Mouse (Mus musculus) embryo, embryonic 10.5 days (tissue): Measurements from ENCODE around the gene Zfyve21.
A peak's percentile ranks its signal among the peaks of the same experiment; 100 is the strongest.

Experiments
- DNase-seq: peaks from one replicate; pipeline ENCODE4 v3.0.0-alpha.2; 2015; ENCODE audit warnings: low spot score

Gene Zfyve21

GRCm38 (mm10) chr12:111800459-111801183 is 13.3 kb upstream of the Zfyve21 start:
- no peak for DNase-seq

- DNase-seq, result no peak
Observed at GRCm38 (mm10) chr12:111803538-111803937, 10.4 kb upstream of the Zfyve21 start.

GRCm38 (mm10) chr12:111808775-111809174 is 5.2 kb upstream of the Zfyve21 start:
- no peak for DNase-seq

GRCm38 (mm10) chr12:111809762-111810161 is 4.2 kb upstream of the Zfyve21 start:
- peak; percentile 79 for DNase-seq

GRCm38 (mm10) chr12:111812075-111812474 is 1.9 kb upstream of the Zfyve21 start:
- no peak for DNase-seq

GRCm38 (mm10) chr12:111812611-111813010 is 1.4 kb upstream of the Zfyve21 start:
- no peak for DNase-seq

- peak; percentile 23 for DNase-seq
Observed at GRCm38 (mm10) chr12:111813111-111813765, 732 bp upstream of the Zfyve21 start.

GRCm38 (mm10) chr12:111814769-111815762 is 1.1 kb downstream of the Zfyve21 start:
- peak; percentile 40 for DNase-seq

GRCm38 (mm10) chr12:111816528-111816927 is 2.6 kb downstream of the Zfyve21 start:
- no peak for DNase-seq

GRCm38 (mm10) chr12:111816967-111817366 is 3.0 kb downstream of the Zfyve21 start:
- DNase-seq, result no peak

GRCm38 (mm10) chr12:111817991-111818390 is 4.0 kb downstream of the Zfyve21 start:
- DNase-seq, result no peak

GRCm38 (mm10) chr12:111819936-111820335 is 6.0 kb downstream of the Zfyve21 start:
- DNase-seq, result no peak

- DNase-seq, result no peak
Observed at GRCm38 (mm10) chr12:111820708-111821107, 6.7 kb downstream of the Zfyve21 start.

GRCm38 (mm10) chr12:111821931-111822330 is 8.0 kb downstream of the Zfyve21 start:
- no peak for DNase-seq

- no peak for DNase-seq
Observed at GRCm38 (mm10) chr12:111827556-111827955, 13.6 kb downstream of the Zfyve21 start.

- DNase-seq, result no peak
Observed at GRCm38 (mm10) chr12:111829447-111829846, 15.5 kb downstream of the Zfyve21 start.

- DNase-seq, result no peak
Observed at GRCm38 (mm10) chr12:111829954-111830353, 16.0 kb downstream of the Zfyve21 start.

GRCm38 (mm10) chr12:111830375-111830774 is 16.4 kb downstream of the Zfyve21 start:
- DNase-seq, result no peak

GRCm38 (mm10) chr12:111832643-111833042 is 18.7 kb downstream of the Zfyve21 start:
- DNase-seq, result no peak

GRCm38 (mm10) chr12:111833457-111833856 is 19.5 kb downstream of the Zfyve21 start:
- no peak for DNase-seq

- peak; percentile 16 for DNase-seq
Observed at GRCm38 (mm10) chr12:111842565-111843433, 28.8 kb downstream of the Zfyve21 start.
